Mouse (Mus musculus) olfactory bulb, adult 2 months (tissue): ENCODE results near the gene Dgcr8.

Experiments
- CTCF ChIP-seq: fragments of 200-500 bp; IDR thresholded peaks from 2 replicates; pipeline ENCODE4 v1.5.1; 2012; ENCODE audit warnings: low read depth, mild to moderate bottlenecking, low read length, moderate library complexity; ENCODE audit not compliant: insufficient read depth
- POLR2A ChIP-seq: fragments of 200-500 bp; IDR thresholded peaks from 2 replicates; pipeline ENCODE4 v1.6.1; 2012; ENCODE audit warnings: mild to moderate bottlenecking, low read depth, low read length, moderate library complexity; ENCODE audit not compliant: insufficient read depth

- TF ChIP-seq CTCF (no peak), POLR2A (no peak)
These were observed 880 bp downstream of the Dgcr8 start for GRCm38 (mm10) chr16:18288166-18288565.
